Mouse (Mus musculus) spleen, adult 2 months (tissue): ENCODE data around the gene Lax1. TPM values are rescaled to one million over a fixed set of nuclear protein-coding genes. Genes with fewer than 3 reads are reported as not detected.

Experiments
- DNase-seq, 2 experiments: peaks; one replicate each; pipeline versions ENCODE4 v3.0.0 to v3.0.0-alpha.2; 2012 to 2021; ENCODE audit warnings: low spot score in 2 of 2, low read depth in 1 of 2
- H3K27ac ChIP-seq: fragments of 200-500 bp; 2 replicates; pipeline ENCODE4 v1.5.1; 2012; ENCODE audit warnings: low read length, inconsistent platforms; ENCODE audit not compliant: insufficient read depth
- H3K27me3 ChIP-seq: fragments of 200-500 bp; 2 replicates; pipeline ENCODE4 v1.6.1; 2012; ENCODE audit warnings: mild to moderate bottlenecking, moderate library complexity, low read length, inconsistent platforms; ENCODE audit not compliant: control insufficient read depth, insufficient read depth
- H3K36me3 ChIP-seq: fragments of 200-500 bp; 2 replicates; pipeline ENCODE4 v1.6.1; 2012; ENCODE audit warnings: mild to moderate bottlenecking, low read length, inconsistent platforms; ENCODE audit not compliant: control insufficient read depth, insufficient read depth
- H3K4me1 ChIP-seq: fragments of 200-500 bp; 2 replicates; pipeline ENCODE4 v1.6.1; 2011; ENCODE audit warnings: inconsistent platforms; ENCODE audit not compliant: control insufficient read depth, insufficient read depth, insufficient read length
- H3K4me3 ChIP-seq: fragments of 200-500 bp; 2 replicates; pipeline ENCODE4 v1.5.1; 2011; ENCODE audit warnings: mild to moderate bottlenecking, inconsistent platforms; ENCODE audit not compliant: insufficient read depth, insufficient read length; ENCODE audit errors: extremely low read depth
- CTCF ChIP-seq: fragments of 200-500 bp; IDR thresholded peaks from 2 replicates; pipeline ENCODE4 v1.5.1; 2011; ENCODE audit warnings: mild to moderate bottlenecking, inconsistent platforms; ENCODE audit not compliant: insufficient read depth, insufficient read length, insufficient replicate concordance; ENCODE audit errors: extremely low read depth
- POLR2A ChIP-seq: fragments of 200-500 bp; IDR thresholded peaks from 2 replicates; pipeline ENCODE4 v1.6.1; 2011; ENCODE audit warnings: low read depth, low read length, inconsistent platforms
- WGBS: fragments of 180-500 bp; shearing (Covaris S2); methylation state at CpG from one replicate; pipeline ENCODE4 v1.1.7; 2018; 5-methylcytosine and 5-hydroxymethylcytosine counted together
- polyA plus RNA-seq: library from polyadenylated mRNA; depleted of rRNA; stranded (reverse); fragments of >200 nt; gene quantifications from 2 replicates; pipeline ENCODE4 v1.2.3, GENCODE M21; 2012; rRNA removed

Lax1 gene
- polyA plus RNA-seq, 1 experiment, result 35.4 TPM

DNA sequence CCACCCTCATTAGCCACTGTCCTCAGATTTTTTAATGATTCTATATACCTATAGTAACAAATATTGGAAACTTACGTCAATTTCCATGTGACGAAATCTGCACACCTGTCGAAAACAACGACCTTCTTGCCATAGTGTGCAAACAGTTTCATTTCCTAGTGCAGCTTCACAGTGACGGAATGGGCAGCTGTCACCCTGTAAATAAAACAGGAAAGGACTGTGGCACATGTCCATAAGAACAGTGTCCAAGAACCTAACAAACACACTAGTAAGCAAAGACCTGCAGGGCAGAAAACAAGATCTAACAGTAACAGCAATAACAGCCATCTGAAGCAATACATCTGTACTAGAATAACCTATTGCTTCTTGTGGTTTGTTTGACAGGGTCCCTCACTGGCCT lies 44.3 kb downstream of the Lax1 start:
- Histone ChIP-seq H3K27me3 (no peaks in the 10 kb centered on the region), H3K27ac (no peak overlapping the region), H3K4me1 (no peaks in the 10 kb centered on the region), H3K4me3 (no peak overlapping the region), H3K36me3 (peaks cover 37% of the 10 kb centered on the region)
- TF ChIP-seq CTCF (no peak), POLR2A (no peak)
- DNase-seq, result no peak
- 88% methylated on average over 5 of the region's 5 CpGs for WGBS

DNA sequence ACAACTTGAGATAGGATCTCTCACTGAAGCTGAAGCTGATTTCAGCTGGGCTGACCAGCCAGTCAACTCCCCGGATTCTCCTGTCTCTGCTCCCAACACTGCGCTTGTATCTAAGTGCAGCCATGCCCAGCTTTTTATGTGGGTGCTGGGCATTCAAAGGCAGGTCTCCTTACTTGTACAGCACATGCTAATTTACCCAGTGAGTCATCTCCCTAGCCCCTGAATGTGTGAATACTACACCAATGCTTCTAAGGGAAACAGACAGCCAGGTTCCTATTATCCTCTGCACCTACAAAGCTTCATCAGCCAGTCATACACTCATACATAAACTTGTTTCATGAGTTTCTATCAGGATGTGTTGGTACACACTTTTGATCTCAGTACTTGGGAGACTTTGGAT lies 48.7 kb downstream of the Lax1 start:
- Histone ChIP-seq H3K27me3 (no peaks in the 10 kb centered on the region), H3K36me3 (peaks cover 56% of the 10 kb centered on the region), H3K4me1 (no peaks in the 10 kb centered on the region), H3K4me3 (no peak overlapping the region), H3K27ac (no peak overlapping the region)
- DNase-seq, result no peak
- no peak for TF ChIP-seq POLR2A
- 97% methylated on average over 2 of the region's 2 CpGs for WGBS

DNA sequence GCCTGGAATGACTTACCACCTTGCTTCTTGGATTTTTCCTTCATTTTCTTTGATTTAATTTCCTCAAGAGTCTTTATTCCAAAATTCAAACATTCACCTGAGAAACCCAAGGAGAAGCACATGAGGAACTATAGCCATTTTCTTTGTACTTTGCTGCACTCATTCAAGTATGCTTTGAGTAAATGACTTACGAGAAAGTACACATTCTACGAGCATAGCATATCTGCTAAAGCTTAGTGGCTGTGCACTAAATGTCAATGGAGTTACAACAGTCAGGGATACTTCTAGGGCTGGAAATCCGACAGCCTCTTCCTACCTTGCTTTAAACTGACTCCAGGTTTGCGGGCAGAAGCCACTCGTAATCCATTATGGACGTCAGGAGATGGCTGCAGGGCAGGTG lies 51.4 kb downstream of the Lax1 start:
- 96% methylated on average over 6 of the region's 6 CpGs for WGBS
- TF ChIP-seq POLR2A (no peak), CTCF (no peak)
- Histone ChIP-seq H3K27ac (no peak overlapping the region), H3K4me3 (no peak overlapping the region), H3K4me1 (no peaks in the 10 kb centered on the region), H3K36me3 (peaks cover 54% of the 10 kb centered on the region), H3K27me3 (no peaks in the 10 kb centered on the region)
- DNase-seq, result no peak

DNA sequence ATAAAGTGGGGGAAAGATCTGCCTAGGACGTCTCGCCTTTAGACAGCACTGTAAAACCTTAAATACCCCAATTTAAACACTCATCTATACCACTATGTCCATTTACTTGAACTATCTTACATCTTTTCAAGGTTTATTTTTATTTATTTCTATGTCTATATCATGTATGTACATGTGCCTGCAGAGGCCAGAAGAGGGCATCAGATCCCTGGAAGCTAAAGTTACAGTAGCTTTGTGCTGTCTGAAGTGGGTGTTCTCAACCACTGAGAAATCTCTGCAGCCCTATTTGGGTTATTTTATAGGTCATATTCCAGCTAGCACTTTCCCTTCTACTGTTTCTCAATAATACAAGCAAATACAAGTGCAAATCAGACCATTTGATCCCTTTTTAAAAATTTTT lies 57.7 kb downstream of the Lax1 start:
- Histone ChIP-seq H3K4me3 (no peak overlapping the region), H3K4me1 (no peaks in the 10 kb centered on the region), H3K27me3 (no peaks in the 10 kb centered on the region), H3K27ac (no peak overlapping the region), H3K36me3 (peaks cover 47% of the 10 kb centered on the region)
- 91% methylated on average over 2 of the region's 2 CpGs for WGBS
- no peak for TF ChIP-seq POLR2A
- TF ChIP-seq CTCF, result no peak
- no peak for DNase-seq

Other genes with a start within 250 kb of the Lax1 start
- gene Snrpe, start 79.8 kb downstream of the Lax1 start, polyA plus RNA-seq, result 14.8 and 17.8 TPM in 2 replicates
- 1.2 and 1.7 TPM in 2 replicates for gene Zbed6, start 29.2 kb downstream of the Lax1 start, polyA plus RNA-seq
- 1.4 and 1.6 TPM in 2 replicates for gene Gm38394, start 28.8 kb downstream of the Lax1 start, polyA plus RNA-seq
- gene Atp2b4, start 110.9 kb upstream of the Lax1 start, polyA plus RNA-seq, result 7.1 and 8.0 TPM in 2 replicates
- 0.09 and 0.15 TPM in 2 replicates for gene Optc, start 217.9 kb upstream of the Lax1 start, polyA plus RNA-seq
- gene Prelp, start 231.3 kb upstream of the Lax1 start, polyA plus RNA-seq, result 17.7 and 18.1 TPM in 2 replicates